Mouse (Mus musculus) urinary bladder, postnatal 25 days (tissue): ENCODE results near the gene Nop56.

Experiments
- DNase-seq: peaks from one replicate; pipeline ENCODE4 v3.0.0; 2022; ENCODE audit warnings: low spot score

Nop56 gene

GRCm38 (mm10) chr2:130295331-130296133 is 21.3 kb downstream of the Nop56 start:
- DNase-seq: peak; percentile 19

- no peak for DNase-seq
These were observed 22.0 kb downstream of the Nop56 start for GRCm38 (mm10) chr2:130296134-130296745.

- no peak for DNase-seq
These were observed 23.4 kb downstream of the Nop56 start for GRCm38 (mm10) chr2:130297580-130297979.

- no peak for DNase-seq
These were observed 28.8 kb downstream of the Nop56 start for GRCm38 (mm10) chr2:130303014-130303413.

DNA sequence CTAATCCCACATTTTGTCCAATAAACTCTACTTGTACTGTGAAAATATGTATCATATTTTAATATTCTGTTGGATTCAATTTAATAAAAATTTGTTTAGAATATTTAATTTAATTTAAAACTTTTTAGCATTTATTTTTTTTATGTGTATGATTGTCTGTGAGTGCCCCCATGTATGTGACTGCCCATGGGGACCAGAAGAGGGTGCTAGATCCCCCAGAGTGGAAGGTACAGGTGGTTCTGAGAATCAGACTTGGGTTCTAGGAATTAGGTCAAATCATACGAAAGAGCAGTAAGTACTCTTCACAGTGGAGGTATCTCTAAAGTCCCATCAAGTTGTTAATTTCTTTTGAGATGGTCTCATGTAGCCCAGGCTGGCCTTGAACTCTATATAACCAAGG is 52.8 kb downstream of the Nop56 start:
- DNase-seq: no peak
